Mouse (Mus musculus) CH12.LX (cell line): ENCODE data around the gene Ncor2. TPM values are rescaled to one million over a fixed set of nuclear protein-coding genes. Genes with fewer than 3 reads are reported as not detected.

Experiments used
- DNase-seq: peaks from one replicate; pipeline ENCODE4 v3.0.0-alpha.2; 2013; ENCODE audit errors: extremely low read depth
- H3K27ac ChIP-seq: 2 replicates; pipeline ENCODE4 v1.5.1; 2012; ENCODE audit warnings: low read depth, mild to moderate bottlenecking, control low read depth, moderate library complexity; ENCODE audit not compliant: insufficient read depth
- H3K27me3 ChIP-seq: replicated peaks from 2 replicates; pipeline ENCODE3; 2012; ENCODE audit warnings: inconsistent platforms
- H3K36me3 ChIP-seq, 2 experiments: replicated peaks in 1 of 2; 2 replicates each; pipeline versions ENCODE3 to v1.6.1; 2012; ENCODE audit warnings: inconsistent platforms in 1 of 2, low read length in 1 of 2, mild to moderate bottlenecking in 1 of 2, mixed read lengths in 1 of 2, moderate library complexity in 1 of 2; ENCODE audit not compliant: control insufficient read depth in 1 of 2, insufficient read depth in 1 of 2
- H3K4me1 ChIP-seq, 2 experiments: 2 replicates each; pipeline ENCODE4 v1.6.1; 2012; ENCODE audit warnings: inconsistent platforms in 1 of 2, moderate library complexity in 1 of 2; ENCODE audit not compliant: insufficient read depth in 2 of 2, control insufficient read depth in 1 of 2
- H3K4me2 ChIP-seq: 2 replicates; pipeline ENCODE4 v1.6.1; 2012; ENCODE audit warnings: low read depth, mild to moderate bottlenecking, control low read depth; ENCODE audit not compliant: poor library complexity, insufficient read depth, severe bottlenecking
- H3K4me3 ChIP-seq, 3 experiments: fragments of 150-350 bp in 1 of 3; sonication (generic) in 1 of 3; replicated peaks in 1 of 3; 2 replicates each; pipeline versions ENCODE3 to v1.5.1; 2011 to 2012; ENCODE audit warnings: low read depth in 2 of 3, low read length in 2 of 3, mild to moderate bottlenecking in 2 of 3, moderate library complexity in 2 of 3, control low read depth in 1 of 3, improper control_type of control experiment in 1 of 3, inconsistent platforms in 1 of 3, mixed read lengths in 1 of 3; ENCODE audit not compliant: poor library complexity in 1 of 3
- H3K79me2 ChIP-seq: replicated peaks from 2 replicates; pipeline ENCODE4 v1.6.1; 2012; ENCODE audit warnings: mild to moderate bottlenecking, moderate library complexity; ENCODE audit not compliant: control insufficient read depth, poor library complexity, insufficient read depth, severe bottlenecking; ENCODE audit errors: extremely low read depth
- H3K9ac ChIP-seq: 2 replicates; pipeline ENCODE4 v1.6.1; 2012; ENCODE audit warnings: low read depth, mild to moderate bottlenecking, control low read depth, moderate library complexity; ENCODE audit not compliant: insufficient read depth
- H3K9me3 ChIP-seq: replicated peaks from 2 replicates; pipeline ENCODE3; 2012; ENCODE audit warnings: low read length, inconsistent platforms, mixed read lengths
- CHD2 ChIP-seq: IDR thresholded peaks from 2 replicates; pipeline ENCODE4 v1.6.1; 2011; ENCODE audit warnings: low read length, improper control_type of control experiment
- EP300 ChIP-seq: IDR thresholded peaks from 2 replicates; pipeline ENCODE4 v1.6.1; 2011; ENCODE audit warnings: low read length, improper control_type of control experiment
- JUN ChIP-seq: IDR thresholded peaks from 2 replicates; pipeline ENCODE4 v1.6.1; 2011; ENCODE audit warnings: low read depth, mild to moderate bottlenecking, low read length, improper control_type of control experiment, moderate library complexity; ENCODE audit not compliant: insufficient read depth
- MAFK ChIP-seq: IDR thresholded peaks from 2 replicates; pipeline ENCODE4 v1.6.1; 2011; ENCODE audit warnings: low read length, improper control_type of control experiment; ENCODE audit not compliant: insufficient replicate concordance
- MAZ ChIP-seq: IDR thresholded peaks from 2 replicates; pipeline ENCODE4 v1.6.1; 2012; ENCODE audit warnings: low read depth, mild to moderate bottlenecking, inconsistent platforms, low read length, improper control_type of control experiment, moderate library complexity
- MXI1 ChIP-seq: IDR thresholded peaks from 2 replicates; pipeline ENCODE4 v1.6.1; 2011; ENCODE audit warnings: mild to moderate bottlenecking, low read depth, low read length, improper control_type of control experiment
- NRF1 ChIP-seq: IDR thresholded peaks from 2 replicates; pipeline ENCODE4 v1.6.1; 2014; ENCODE audit warnings: low read depth, mild to moderate bottlenecking, inconsistent platforms, low read length, improper control_type of control experiment, moderate library complexity
- POLR2AphosphoS2 ChIP-seq: IDR thresholded peaks from 2 replicates; pipeline ENCODE4 v1.6.1; 2011; ENCODE audit warnings: low read depth, low read length, improper control_type of control experiment
- RAD21 ChIP-seq: IDR thresholded peaks from 2 replicates; pipeline ENCODE4 v1.6.1; 2011; ENCODE audit warnings: low read depth, mild to moderate bottlenecking, low read length, improper control_type of control experiment, moderate library complexity
- RCOR1 ChIP-seq: conservative IDR thresholded peaks from 2 replicates; pipeline ENCODE4 v1.6.1; 2012; ENCODE audit warnings: low read depth, mild to moderate bottlenecking, inconsistent platforms, low read length, improper control_type of control experiment
- TCF12 ChIP-seq: IDR thresholded peaks from 2 replicates; pipeline ENCODE4 v1.6.1; 2014; ENCODE audit warnings: low read depth, mild to moderate bottlenecking, inconsistent platforms, low read length, improper control_type of control experiment
- UBTF ChIP-seq: IDR thresholded peaks from 2 replicates; pipeline ENCODE4 v1.6.1; 2012; ENCODE audit warnings: low read depth, mild to moderate bottlenecking, inconsistent platforms, low read length, improper control_type of control experiment, moderate library complexity
- USF2 ChIP-seq: conservative IDR thresholded peaks from 2 replicates; pipeline ENCODE4 v1.6.1; 2011; ENCODE audit warnings: low read depth, low read length, improper control_type of control experiment
- ZC3H11A ChIP-seq: IDR thresholded peaks from 2 replicates; pipeline ENCODE4 v1.6.1; 2012; ENCODE audit warnings: low read depth, mild to moderate bottlenecking, inconsistent platforms, low read length, improper control_type of control experiment
- dilution Hi-C: fragments of 300-500 bp; cut with MboI; formaldehyde crosslinking; loops from 2 replicates; pipeline ENCODE4 v1.14.3; 2020; ENCODE audit warnings: low sequenced_read_pairs; ENCODE audit not compliant: extremely low pct_unique_long_range_greater_than_20kb, extremely low pct_ligation_motif_present
- in situ Hi-C: fragments of 300-500 bp; cut with MboI; formaldehyde crosslinking; loops from 3 replicates; pipeline ENCODE4 v1.14.3; 2019; ENCODE audit warnings: low sequenced_read_pairs, low pct_ligation_motif_present, low pct_unique_long_range_greater_than_20kb, mixed read lengths
- polyA plus RNA-seq: library from polyadenylated mRNA; unstranded; fragments of >175 nt; gene quantifications from 2 replicates; pipeline ENCODE4 v1.2.1, GENCODE M21; 2012; ENCODE audit warnings: low read depth; ENCODE audit not compliant: insufficient read length
- total RNA-seq, 2 experiments: library from RNA; depleted of rRNA; stranded (reverse); fragments of 300-350 nt in 1 of 2; fragments of >200 nt in 1 of 2; gene quantifications; 2 replicates each; pipeline ENCODE4 v1.2.3; 2012 to 2014

Gene Ncor2
- total and polyA plus RNA-seq, 3 experiments = 3.9 to 44.7 (median 10.8) TPM

DNA sequence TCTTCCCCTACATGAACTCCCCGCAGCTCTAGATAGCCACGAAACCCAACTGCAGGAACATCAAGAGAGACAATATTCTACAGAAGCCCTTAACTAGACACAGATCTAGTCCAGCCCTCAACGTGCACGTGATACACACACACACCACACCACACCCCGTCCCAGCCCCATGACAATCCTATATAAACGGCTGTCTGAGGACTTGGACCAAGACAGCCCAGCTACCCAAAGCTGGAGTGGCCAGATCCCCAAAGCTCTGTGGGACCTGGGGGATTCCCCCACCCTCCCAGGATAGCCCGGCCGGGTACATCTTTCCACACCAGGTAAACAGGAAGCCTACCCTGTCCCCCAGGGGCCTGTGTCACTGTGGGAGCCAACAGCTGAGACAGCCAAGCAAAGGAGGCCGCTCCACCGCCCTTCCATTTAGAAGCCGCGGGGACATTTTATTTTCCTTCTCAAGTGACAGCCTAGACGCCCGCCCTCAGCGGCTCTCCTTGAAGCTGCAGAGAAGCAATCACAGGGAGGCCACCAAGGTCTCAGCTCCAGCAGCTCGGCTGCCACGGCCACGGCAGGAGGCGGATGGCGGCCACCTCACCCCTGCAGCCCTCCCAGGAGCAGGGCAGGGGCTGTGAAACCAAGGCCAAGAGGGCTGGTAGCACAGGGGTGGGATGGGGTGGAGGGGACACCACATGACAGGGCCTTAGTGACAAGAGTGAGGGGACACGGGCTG lies 20.6 kb downstream of the Ncor2 start (continued):
- TF ChIP-seq EP300 (no peak; the same call in 1 of the 2 replicates), RAD21 (no peak), JUN (no peak), UBTF (0 out of 2 replicates have a peak, but pooled peaks have one; percentile 20), NRF1 (no peak), POLR2AphosphoS2 (no peak), MAFK (no peak), MXI1 (no peak; the same call in 1 of the 2 replicates), MAZ (0 out of 2 replicates have a peak, but pooled peaks have one; percentile 34), USF2 (0 out of 2 replicates have a peak, but pooled peaks have one; percentile 10), RCOR1 (no peak), TCF12 (0 out of 2 replicates have a peak, but pooled peaks have one; percentile 41), ZC3H11A (no peak)

DNA sequence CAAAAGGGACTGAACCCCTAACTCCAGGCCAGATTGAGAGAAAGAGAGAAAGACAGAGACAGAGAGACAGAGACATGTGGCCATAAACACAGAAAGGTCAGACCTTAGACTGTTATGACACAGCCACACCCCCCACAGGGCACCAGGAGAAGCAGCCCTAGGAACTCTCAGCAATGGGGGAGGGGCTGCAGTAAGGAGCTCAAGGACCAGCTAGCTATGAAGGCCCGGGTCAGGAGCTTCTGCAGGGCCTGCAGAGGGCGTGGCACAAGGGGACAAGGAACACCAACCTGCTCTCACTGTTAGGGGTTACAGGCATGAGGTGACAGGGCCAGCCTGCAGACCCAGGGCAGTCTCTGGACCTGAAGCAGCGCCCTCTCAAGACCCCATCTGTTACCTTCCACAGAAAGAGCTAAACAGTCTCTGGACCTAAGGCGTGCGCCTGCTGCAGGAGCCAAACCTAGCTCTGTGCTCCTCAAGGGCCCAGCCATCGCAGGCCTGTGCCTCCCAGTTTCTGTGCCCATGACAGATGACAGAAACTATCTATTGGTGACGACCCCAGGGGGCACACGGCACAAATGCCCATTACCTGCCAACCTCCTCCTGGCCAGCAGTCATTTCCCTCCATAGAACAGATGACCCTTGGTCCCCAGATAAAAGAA lies 21.5 kb downstream of the Ncor2 start:
- Histone ChIP-seq H3K36me3 (peaks cover 0 to 50% of the 10 kb centered on the region in 2 experiments), H3K79me2 (peaks cover 8% of the 10 kb centered on the region; the same call in 1 of the 2 replicates), H3K27ac (peak overlapping the region; percentile 68; the same call in 1 of the 2 replicates), H3K4me3 (no peak overlapping the region), H3K9me3 (no peaks in the 10 kb centered on the region), H3K9ac (no peak overlapping the region), H3K4me2 (no peak overlapping the region), H3K4me1 (peaks cover 44 to 90% of the 10 kb centered on the region in 2 experiments), H3K27me3 (no peaks in the 10 kb centered on the region)
- TF ChIP-seq RCOR1 (no peak), CHD2 (0 out of 2 replicates have a peak, but pooled peaks have one; percentile 34), MAZ (no peak)
- dilution Hi-C loops (no loop called here), in situ Hi-C loops (no loop called here)
- DNase-seq = no peak
